Mouse (Mus musculus) brain, embryonic 14.5 days (tissue): Measurements from ENCODE around the gene Dnah12. TPM values are rescaled to one million over a fixed set of nuclear protein-coding genes. Genes with fewer than 3 reads are reported as not detected.
"Not testable (repeated sequence)": the region's sequence is repeated elsewhere in the genome, so short reads cannot be mapped to it uniquely, and the experiment has no call there.

Experiments used
- DNase-seq: peaks from one replicate; pipeline ENCODE4 v3.0.0-alpha.2; 2011; ENCODE audit warnings: low read depth
- CTCF ChIP-seq: fragments of 200-500 bp; IDR thresholded peaks from 2 replicates; pipeline ENCODE4 v1.5.1; 2012; ENCODE audit warnings: inconsistent platforms, mild to moderate bottlenecking, moderate library complexity, borderline replicate concordance; ENCODE audit not compliant: insufficient read depth, insufficient read length; ENCODE audit errors: extremely low read depth
- POLR2A ChIP-seq: fragments of 200-500 bp; IDR thresholded peaks from 2 replicates; pipeline ENCODE4 v1.6.1; 2012; ENCODE audit warnings: mild to moderate bottlenecking, inconsistent platforms, borderline replicate concordance; ENCODE audit not compliant: poor library complexity, insufficient read depth, insufficient read length, severe bottlenecking; ENCODE audit errors: extremely low read depth
- polyA plus RNA-seq: library from polyadenylated mRNA; depleted of rRNA; stranded (reverse); fragments of >200 nt; gene quantifications from 2 replicates; pipeline ENCODE4 v1.2.3, GENCODE M21; 2012

The Dnah12 gene
- polyA plus RNA-seq, 1 experiment = 0.15 TPM

DNA sequence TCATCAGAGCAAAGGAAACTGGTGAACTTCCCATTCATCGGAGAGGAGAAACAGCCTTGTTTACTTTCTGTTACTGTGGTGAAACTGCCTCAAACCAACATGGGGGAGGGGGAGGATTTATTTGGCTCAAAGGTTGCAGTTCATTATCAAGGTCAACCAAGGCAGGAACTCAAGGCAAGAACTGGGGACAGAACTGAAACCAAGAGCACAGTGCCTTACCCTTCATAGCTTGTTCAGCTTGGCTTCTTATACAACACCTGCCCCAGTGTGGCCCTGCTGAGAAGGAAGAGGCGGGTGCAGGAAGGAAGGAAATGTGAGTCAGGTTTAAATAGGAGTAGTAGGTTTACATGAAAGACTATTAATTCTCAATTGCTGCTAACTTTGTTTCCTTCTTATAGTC lies 165.3 kb downstream of the Dnah12 start:
- TF ChIP-seq CTCF = no peak
- TF ChIP-seq POLR2A = no peak
- no peak for DNase-seq

DNA sequence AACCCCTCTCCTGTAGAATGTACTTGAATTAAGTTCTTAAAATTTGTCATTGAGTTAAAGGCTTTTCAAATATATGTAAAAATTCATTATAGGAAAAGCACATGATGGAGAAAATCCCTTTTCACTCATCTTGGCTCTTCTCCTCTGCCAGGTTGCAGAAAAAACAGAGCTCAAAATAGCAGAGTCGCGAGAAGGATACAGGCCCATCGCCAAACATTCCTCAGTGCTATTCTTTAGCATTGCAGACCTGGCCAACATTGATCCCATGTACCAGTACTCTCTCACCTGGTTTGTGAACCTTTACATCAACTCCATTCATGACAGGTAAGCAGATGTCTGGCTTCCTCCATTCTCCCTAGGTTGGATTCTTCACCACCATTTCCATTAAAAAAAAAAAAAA lies 165.9 kb downstream of the Dnah12 start:
- no peak for DNase-seq
- TF ChIP-seq CTCF = no peak
- TF ChIP-seq POLR2A = no peak

DNA sequence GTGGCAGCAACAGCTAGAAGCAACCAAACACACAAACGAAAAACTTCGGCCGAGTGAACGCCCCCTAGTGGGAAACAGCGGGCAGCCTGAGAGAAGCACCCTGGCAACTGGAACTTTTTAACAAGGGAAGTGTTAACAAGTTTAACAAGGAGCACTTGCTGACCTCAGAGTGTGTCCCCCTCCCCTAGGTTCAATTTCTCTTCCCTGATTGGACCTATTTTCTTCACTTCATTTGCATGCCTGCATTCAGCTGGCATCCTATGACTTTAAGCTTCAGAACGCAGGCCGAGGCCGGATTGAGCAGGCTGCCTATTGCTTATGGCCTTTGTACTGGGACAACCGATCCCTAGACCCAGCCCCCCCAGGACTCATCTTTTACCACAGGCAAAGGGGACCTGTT lies 174.3 kb downstream of the Dnah12 start:
- no peak for TF ChIP-seq POLR2A
- peak; percentile 31; the same call in 1 of the 2 replicates for TF ChIP-seq CTCF
- peak; percentile 1 for DNase-seq

DNA sequence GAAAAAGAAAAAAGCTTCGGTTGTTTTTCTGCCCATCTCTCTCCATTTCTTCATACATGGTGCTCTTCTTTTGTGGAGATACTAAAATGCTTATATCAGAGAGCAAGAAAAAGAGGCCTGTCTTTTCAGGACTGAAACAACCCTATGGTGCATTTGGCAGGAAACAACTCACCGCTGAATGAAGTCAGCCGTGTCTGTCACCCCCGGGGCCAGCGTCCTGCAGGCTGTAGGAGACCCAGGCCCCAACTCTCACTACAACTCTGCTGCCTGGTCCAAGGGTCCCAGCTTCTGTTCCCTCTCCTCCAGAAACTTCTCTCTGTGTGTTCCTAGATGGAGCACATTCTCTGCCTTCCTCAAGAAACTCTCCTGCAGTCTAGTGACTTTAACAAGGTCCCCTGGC lies 175.2 kb downstream of the Dnah12 start:
- no peak for DNase-seq
- TF ChIP-seq POLR2A (no peak), CTCF (no peak)

DNA sequence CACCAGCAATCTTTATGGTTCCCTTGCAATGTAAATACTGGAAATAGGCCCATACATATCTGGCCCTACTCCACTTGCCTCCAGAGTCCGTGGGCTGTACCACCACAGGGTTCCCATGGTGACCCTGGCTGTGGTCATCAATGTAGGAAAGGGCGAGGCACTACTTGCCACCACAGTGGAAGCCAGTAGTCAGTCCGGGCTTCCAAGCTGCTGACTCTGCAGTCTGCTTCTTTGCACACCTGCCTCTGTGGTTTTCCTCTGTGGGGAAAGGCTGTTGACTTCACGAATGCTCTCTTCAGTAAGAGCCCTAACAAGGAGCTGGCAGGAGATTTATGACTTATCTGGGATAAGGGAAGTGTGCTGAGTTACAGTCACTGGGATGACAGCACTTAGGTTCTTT lies 185.7 kb downstream of the Dnah12 start:
- DNase-seq = no peak
- TF ChIP-seq CTCF (no peak), POLR2A (no peak)

DNA sequence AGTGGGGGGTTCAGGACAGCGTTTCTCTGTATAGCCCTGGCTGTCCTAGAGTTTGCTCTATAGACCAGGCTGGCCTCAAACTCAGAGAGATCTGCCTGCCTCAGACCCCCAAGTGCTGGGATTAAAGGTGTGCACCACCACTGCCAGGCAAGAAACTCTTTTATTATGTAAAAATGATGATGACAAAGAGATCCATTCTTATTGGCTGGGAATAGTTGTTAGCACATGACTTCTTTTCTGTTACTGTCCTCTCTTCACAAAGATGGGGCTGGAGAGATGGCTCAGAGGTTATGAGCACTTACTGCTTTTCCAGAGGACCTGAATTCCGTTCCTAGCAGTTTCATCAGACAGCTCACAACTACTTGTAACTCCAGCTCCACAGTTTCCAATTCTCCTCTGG lies 186.9 kb downstream of the Dnah12 start:
- no peak for TF ChIP-seq CTCF
- no peak for TF ChIP-seq POLR2A

DNA sequence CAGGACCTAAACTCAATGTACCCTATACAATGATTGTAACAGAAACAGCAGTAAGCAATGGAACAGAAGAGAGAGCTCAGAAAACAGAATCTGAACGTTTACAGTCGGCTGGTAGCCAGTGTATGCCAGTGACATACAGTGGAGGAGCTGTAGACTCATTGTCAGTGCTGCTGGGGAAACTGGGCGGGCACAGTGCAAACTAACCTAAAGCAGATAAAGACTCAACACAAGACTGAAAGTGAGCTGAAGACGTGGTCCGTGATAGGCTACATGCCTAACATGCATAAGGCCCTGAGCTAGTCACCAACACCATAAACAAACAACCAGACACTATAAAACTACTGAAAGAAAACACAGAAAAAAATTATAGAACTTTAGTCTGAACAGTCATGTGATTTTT lies 188.6 kb downstream of the Dnah12 start:
- TF ChIP-seq POLR2A (no peak), CTCF (no peak)

More for the DNA sequence above, 186.9 kb downstream of the Dnah12 start:
- DNase-seq = no peak

DNA sequence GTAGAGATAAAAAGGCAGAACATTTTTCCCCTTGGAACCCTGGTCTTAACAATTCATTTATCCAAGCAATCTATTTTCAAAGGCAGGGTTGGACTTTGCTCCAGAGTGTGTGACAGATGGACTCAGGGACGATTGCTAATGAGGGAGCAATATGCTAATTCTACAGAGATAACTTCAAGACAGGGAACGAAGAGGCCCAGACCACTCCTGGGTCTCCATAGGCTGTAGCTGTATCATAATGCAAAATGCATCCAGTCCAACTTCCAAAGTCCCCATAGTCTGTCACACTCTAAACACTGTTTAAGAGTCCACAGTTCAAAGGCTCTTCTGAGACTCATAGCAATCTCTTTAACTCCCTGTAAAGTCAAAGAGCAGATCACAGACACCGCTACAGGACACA lies 194.2 kb downstream of the Dnah12 start:
- peak; percentile 20 for DNase-seq

More for the DNA sequence above, 188.6 kb downstream of the Dnah12 start:
- DNase-seq = no peak

DNA sequence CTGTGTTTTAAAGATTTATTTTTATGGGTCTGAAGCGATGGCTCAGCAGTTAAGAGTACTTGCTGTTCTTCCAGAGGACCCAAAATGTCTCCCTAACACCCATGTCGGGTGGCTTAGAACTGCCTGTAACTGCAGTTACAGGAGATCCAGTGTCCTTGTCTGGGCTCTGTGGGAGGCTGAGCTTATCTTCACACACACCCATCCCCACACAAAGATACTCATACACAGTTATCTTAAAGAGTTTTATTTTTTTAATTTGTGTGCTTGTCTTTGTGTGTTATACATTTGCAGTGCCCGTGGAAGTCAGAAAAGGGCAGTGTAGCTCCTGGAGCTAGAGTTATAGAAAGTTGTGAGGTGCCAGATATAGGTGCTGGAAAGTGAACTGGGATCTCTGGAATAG lies 197.7 kb downstream of the Dnah12 start:
- DNase-seq = no peak
- TF ChIP-seq POLR2A = no peak
- TF ChIP-seq CTCF = no peak

More for the DNA sequence above, 194.2 kb downstream of the Dnah12 start:
- TF ChIP-seq POLR2A (no peak), CTCF (no peak)

DNA sequence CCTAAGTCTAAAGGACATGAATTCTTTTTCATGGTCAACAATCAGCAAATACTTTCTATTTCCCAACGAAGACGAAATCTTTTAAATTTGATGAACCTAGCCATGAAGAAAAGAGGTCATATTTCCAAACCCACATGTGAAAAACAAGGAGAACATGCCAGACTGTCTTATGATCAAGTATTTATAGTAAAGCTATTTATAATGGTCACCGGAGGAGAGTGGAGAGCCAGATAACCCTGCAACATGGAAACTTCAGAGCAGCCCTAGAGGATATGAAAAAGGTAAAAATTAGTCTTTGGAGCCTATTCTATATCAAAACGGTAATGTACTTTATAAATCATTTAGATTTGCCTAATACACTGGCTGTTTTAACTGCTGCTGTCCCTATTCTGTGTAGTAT lies 201.3 kb downstream of the Dnah12 start, which contains the start of gene Asb14:
Gene Asb14, plus strand, starts transcription at position 166 of the 400 bp plus-strand sequence.
- no peak for DNase-seq
- TF ChIP-seq POLR2A = no peak
- TF ChIP-seq CTCF = no peak

DNA sequence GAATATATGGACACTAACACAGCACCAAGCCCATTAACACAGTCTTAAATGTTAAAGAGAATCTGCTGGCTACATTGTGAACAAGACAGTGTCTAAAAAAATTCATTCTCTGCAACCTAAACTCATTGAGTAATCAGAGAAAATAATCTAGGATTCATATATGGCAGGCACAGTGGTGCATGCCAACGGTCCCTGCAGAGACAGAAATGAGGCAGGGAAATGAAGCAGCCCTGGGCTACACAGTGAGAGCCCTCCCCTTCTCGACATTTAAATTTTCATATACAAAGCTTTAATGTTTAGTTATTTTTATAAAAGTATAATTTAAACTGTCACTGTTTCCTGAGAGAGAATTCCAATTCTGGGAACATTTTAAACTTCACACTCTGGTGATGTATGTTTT lies 206.4 kb downstream of the Dnah12 start:
- no peak for DNase-seq

DNA sequence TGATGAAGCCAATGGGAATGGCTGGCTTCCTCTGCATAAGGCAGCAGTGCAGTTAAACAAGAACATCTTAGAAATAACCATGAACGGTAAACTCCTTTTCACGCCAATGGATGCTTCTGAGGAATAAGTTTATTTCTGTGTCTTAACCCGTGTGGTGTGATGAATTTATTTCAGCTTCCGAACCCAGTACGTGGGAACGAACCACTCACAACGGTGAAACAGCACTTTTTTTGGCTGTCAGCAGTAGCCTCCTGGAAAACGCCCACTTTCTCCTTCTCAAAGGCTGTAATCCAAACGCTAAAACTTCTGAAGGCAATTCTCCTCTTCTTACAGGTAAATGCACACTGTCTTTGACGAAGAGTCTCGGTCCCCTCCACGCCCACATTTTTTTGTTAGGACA lies 207.8 kb downstream of the Dnah12 start:
- no peak for TF ChIP-seq CTCF
- TF ChIP-seq POLR2A = no peak
- DNase-seq = no peak

More for the DNA sequence above, 206.4 kb downstream of the Dnah12 start:
- TF ChIP-seq CTCF (no peak), POLR2A (no peak)

DNA sequence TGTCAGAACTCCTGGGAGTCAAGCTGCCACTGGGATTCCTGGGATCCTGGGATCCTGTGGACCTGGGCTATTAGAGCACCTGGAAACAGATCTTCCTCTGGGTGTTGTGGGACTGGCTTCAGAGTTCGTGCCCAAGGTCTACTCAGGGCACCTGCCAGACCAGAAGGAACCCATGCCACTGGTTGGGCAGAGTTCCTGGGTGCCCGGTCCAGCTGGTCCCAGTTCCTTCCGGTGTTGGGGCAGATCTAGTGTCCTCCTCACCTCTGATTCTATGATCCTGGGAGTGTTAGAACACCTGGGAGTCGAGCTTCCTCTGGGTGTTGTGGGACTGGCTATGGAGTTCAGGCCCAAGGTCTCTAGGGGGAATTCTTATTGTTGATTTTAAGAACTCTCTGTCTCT lies 214.3 kb downstream of the Dnah12 start:
- TF ChIP-seq POLR2A (no peak), CTCF (no peak)
- no peak for DNase-seq

DNA sequence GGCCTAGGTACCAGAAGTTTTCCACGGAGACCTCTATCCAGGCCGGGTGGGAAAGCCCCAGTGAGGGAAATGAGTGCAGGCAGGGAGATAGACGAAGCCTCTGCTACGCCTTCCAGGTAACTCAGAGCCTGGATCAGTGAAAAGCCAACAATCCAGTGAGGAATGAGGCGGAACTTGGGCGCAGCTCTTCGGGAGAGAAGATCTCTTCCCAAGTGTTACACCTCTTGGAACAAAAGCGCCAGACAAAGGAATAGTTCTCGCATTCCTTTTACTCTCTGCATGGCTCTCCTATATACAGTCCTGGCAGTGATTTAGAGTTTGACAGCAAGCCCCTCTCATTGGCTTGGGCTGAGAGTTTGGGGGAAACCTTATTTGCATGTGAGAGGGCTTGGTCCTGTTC lies 217.4 kb downstream of the Dnah12 start:
- DNase-seq = not testable (repeated sequence)

DNA sequence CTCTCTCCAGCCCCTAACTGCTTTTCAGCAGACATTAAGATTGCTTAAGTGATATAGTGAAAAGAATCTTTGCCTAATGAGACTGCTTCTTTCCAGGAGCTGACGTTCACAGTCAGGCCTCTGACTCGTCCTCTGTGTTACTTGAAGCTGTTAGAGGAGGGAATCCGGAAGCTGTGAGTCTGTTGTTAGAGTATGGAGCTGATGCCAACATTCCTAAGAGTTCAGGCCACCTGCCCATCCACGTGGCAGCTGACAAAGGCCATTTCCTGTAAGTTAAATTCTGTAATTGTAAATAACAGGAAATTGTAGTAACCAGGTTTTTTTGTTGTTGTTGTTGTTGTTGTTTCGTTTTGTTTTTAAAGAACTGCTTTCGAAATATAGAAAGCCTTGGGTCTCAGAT lies 218.1 kb downstream of the Dnah12 start:
- TF ChIP-seq POLR2A = no peak
- peak; percentile 19 for DNase-seq
